Mouse (Mus musculus) midbrain, embryonic 16.5 days (tissue): ENCODE measurements around the gene 4932438H23Rik. TPM values are rescaled to one million over a fixed set of nuclear protein-coding genes. Genes with fewer than 3 reads are reported as not detected.

Source experiments
- ATAC-seq: fragments of 200-750 bp; cut with Nextera tagmentation; 2 replicates; pipeline ENCODE4 v1.8.0; 2017; ENCODE audit warnings: moderate TSS enrichment
- H3K27ac ChIP-seq: fragments of 300-500 bp; sonication (generic); 2 replicates; pipeline ENCODE4 v1.5.1; 2014; ENCODE audit warnings: mild to moderate bottlenecking, low read length, mixed read lengths
- H3K27me3 ChIP-seq: fragments of 300-500 bp; sonication (generic); 2 replicates; pipeline ENCODE4 v1.6.1; 2014; ENCODE audit warnings: low read depth, low read length, mixed read lengths; ENCODE audit not compliant: control insufficient read depth, insufficient read depth
- H3K36me3 ChIP-seq: fragments of 300-500 bp; sonication (generic); 2 replicates; pipeline ENCODE4 v1.6.1; 2014; ENCODE audit warnings: mild to moderate bottlenecking, low read length, moderate library complexity, mixed read lengths; ENCODE audit not compliant: control insufficient read depth, insufficient read depth
- H3K4me1 ChIP-seq: fragments of 300-500 bp; sonication (generic); 2 replicates; pipeline ENCODE4 v1.6.1; 2014; ENCODE audit warnings: mild to moderate bottlenecking, low read length, mixed read lengths; ENCODE audit not compliant: control insufficient read depth, insufficient read depth
- H3K4me2 ChIP-seq: fragments of 300-500 bp; sonication (generic); 2 replicates; pipeline ENCODE4 v1.6.1; 2014; ENCODE audit warnings: mild to moderate bottlenecking, low read length, mixed read lengths
- H3K4me3 ChIP-seq: fragments of 300-500 bp; sonication (generic); 2 replicates; pipeline ENCODE4 v1.5.1; 2014; ENCODE audit warnings: low read depth, mild to moderate bottlenecking, low read length, moderate library complexity, mixed read lengths
- H3K9ac ChIP-seq: fragments of 300-500 bp; sonication (generic); 2 replicates; pipeline ENCODE4 v1.6.1; 2014; ENCODE audit warnings: low read depth, low read length, mixed read lengths
- H3K9me3 ChIP-seq: fragments of 300-500 bp; sonication (generic); replicated peaks from 2 replicates; pipeline ENCODE4 v1.6.1; 2014; ENCODE audit warnings: mild to moderate bottlenecking, low read length, mixed read lengths; ENCODE audit not compliant: control insufficient read depth, poor library complexity, severe bottlenecking
- WGBS: fragments of 180-500 bp; shearing (Covaris S2); extraction: QIAGEN DNeasy Blood & Tissue Kit; methylation state at CpG from one replicate; pipeline ENCODE4 v1.1.7; 2014; 5-methylcytosine and 5-hydroxymethylcytosine counted together
- polyA plus RNA-seq: library from polyadenylated mRNA; unstranded; fragments of >200 nt; fragmentation: Nextera tagmentation; extraction: Ambion mirVana; gene quantifications from 2 replicates; pipeline ENCODE4 v1.2.1, GENCODE M21; 2015

Gene 4932438H23Rik
- polyA plus RNA-seq, 1 experiment from 2014 or later = 0.87 TPM

- H3K4me2 ChIP-seq = no peak overlapping the region
- 53% methylated on average over 16 of the region's 16 CpGs for WGBS
- H3K4me1 ChIP-seq = no peaks in the 10 kb centered on the region
- no peak for ATAC-seq
- H3K9ac ChIP-seq = no peak overlapping the region
- no peaks in the 10 kb centered on the region for H3K9me3 ChIP-seq
- H3K27me3 ChIP-seq = no peaks in the 10 kb centered on the region
- no peaks in the 10 kb centered on the region for H3K36me3 ChIP-seq
- H3K4me3 ChIP-seq = no peak overlapping the region
- no peak overlapping the region for H3K27ac ChIP-seq
Observed at GRCm38 (mm10) chr16:91056043-91056821, 38.7 kb downstream of the 4932438H23Rik start.

- H3K4me1 ChIP-seq = no peaks in the 10 kb centered on the region
- no peak for ATAC-seq
- 85% methylated on average over 5 of the region's 5 CpGs for WGBS
- no peak overlapping the region for H3K9ac ChIP-seq
- no peak overlapping the region for H3K4me3 ChIP-seq
- H3K36me3 ChIP-seq = no peaks in the 10 kb centered on the region
- no peak overlapping the region for H3K27ac ChIP-seq
- H3K9me3 ChIP-seq = no peaks in the 10 kb centered on the region
- H3K27me3 ChIP-seq = no peaks in the 10 kb centered on the region
- no peak overlapping the region for H3K4me2 ChIP-seq
Observed at GRCm38 (mm10) chr16:91055150-91055549, 39.8 kb downstream of the 4932438H23Rik start.

GRCm38 (mm10) chr16:91053599-91053998 lies 41.3 kb downstream of the 4932438H23Rik start:
- Histone ChIP-seq H3K9ac (no peak overlapping the region), H3K27me3 (no peaks in the 10 kb centered on the region), H3K4me3 (no peak overlapping the region), H3K4me2 (no peak overlapping the region), H3K27ac (no peak overlapping the region), H3K4me1 (no peaks in the 10 kb centered on the region), H3K36me3 (no peaks in the 10 kb centered on the region), H3K9me3 (no peaks in the 10 kb centered on the region)
- 57% methylated on average over 8 of the region's 8 CpGs for WGBS
- ATAC-seq = no peak

DNA sequence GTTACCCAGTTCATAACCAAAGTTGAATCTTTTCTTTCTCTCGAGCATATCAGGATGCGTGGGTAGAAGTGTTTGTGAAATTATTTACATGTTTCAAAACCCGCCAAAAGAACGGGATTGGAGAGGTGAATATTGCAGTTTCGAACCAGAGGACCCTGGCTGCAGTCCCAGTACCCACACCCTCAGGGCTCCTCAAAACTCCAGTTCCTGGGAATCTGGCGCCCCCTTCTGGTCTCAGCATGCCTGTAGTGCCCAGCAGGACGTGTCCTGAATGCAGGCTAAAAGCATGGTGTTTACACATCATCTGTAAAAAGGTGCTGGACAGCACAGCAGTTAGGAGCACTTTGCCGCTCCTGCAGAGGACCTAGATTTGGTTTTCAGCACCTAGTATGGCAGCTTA lies 49.4 kb downstream of the 4932438H23Rik start:
- no peak overlapping the region for H3K27ac ChIP-seq
- H3K9ac ChIP-seq = no peak overlapping the region
- no peak overlapping the region for H3K4me3 ChIP-seq
- ATAC-seq = no peak
- H3K4me2 ChIP-seq = no peak overlapping the region
- peaks cover 4% of the 10 kb centered on the region; the same call in 1 of the 2 replicates for H3K36me3 ChIP-seq
- no peaks in the 10 kb centered on the region for H3K27me3 ChIP-seq
- no peaks in the 10 kb centered on the region for H3K9me3 ChIP-seq
- peaks cover 21% of the 10 kb centered on the region for H3K4me1 ChIP-seq
- 60% methylated on average over 8 of the region's 8 CpGs for WGBS

DNA sequence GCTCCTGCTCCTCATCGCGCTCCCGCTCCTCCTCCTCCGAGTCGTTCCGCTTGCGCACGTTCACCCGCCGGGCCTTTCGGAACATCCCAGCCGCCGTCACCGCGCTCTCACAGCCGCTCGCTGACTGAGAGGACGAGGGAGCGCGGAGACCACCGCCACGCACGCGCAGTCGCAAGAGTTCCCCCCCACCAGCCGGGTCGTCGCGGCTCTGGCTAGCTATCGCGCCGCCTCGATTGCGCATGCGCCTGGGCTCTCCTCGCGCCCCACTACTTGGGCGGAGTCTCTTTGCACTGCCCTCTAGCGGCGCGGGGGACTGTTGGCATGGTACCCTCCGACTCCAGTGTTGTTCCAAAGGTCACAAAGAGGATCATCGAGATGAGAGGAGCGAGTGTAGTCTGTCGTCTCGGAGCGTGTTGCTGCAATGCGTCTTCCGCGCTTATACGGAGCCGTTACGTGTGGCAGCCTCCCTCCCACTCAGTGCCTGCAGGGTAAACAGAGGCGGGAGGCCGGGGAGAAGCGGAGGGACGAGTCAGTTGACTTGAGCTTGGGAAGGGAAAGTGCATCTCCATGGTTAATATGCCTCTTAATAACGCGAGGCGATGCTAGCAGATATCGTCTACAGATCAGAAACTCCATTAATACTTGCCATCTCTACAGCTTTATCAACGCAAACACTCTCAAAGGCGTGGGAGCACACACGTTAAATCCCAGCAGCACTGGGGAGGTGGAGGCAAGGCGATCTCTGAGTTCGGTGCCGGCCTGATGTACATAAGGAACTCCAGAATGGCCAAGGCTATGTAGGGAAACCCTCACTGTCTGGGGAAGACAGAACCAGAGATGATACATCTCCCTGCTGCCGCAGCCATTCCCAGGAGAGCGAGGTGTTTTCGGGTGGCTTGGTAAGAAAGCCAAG lies 50.4 kb downstream of the 4932438H23Rik start, which contains the start of gene Paxbp1:
Paxbp1 (minus strand) TSS at position 274 of the 913 bp plus-strand sequence.
- no peaks in the 10 kb centered on the region for H3K27me3 ChIP-seq
- peak within 1 kb of the TSS; percentile 83 for H3K4me3 ChIP-seq
- peak within 1 kb of the TSS; percentile 95 for H3K27ac ChIP-seq
- H3K9me3 ChIP-seq = no peaks in the 10 kb centered on the region
- WGBS = 2% methylated on average over 70 of the region's 70 CpGs
- ATAC-seq = peak; percentile 97
- H3K4me1 ChIP-seq = peaks cover 21% of the 10 kb centered on the region
- peak within 1 kb of the TSS; percentile 93 for H3K9ac ChIP-seq
- peaks cover 4% of the 10 kb centered on the region; the same call in 1 of the 2 replicates for H3K36me3 ChIP-seq
- peak within 1 kb of the TSS; percentile 89 for H3K4me2 ChIP-seq

- WGBS = under 1% methylated on average over 60 of the region's 63 CpGs
- H3K36me3 ChIP-seq = peaks cover 7% of the 10 kb centered on the region; the same call in 1 of the 2 replicates
- H3K4me2 ChIP-seq = peak overlapping the region; percentile 89
- H3K9me3 ChIP-seq = no peaks in the 10 kb centered on the region
- H3K9ac ChIP-seq = peak overlapping the region; percentile 93
- peak overlapping the region; percentile 95 for H3K27ac ChIP-seq
- H3K27me3 ChIP-seq = no peaks in the 10 kb centered on the region
- peak overlapping the region; percentile 83 for H3K4me3 ChIP-seq
- peak; percentile 82 for ATAC-seq
- peaks cover 21% of the 10 kb centered on the region for H3K4me1 ChIP-seq
Observed at GRCm38 (mm10) chr16:91043461-91044248, 51.3 kb downstream of the 4932438H23Rik start.

DNA sequence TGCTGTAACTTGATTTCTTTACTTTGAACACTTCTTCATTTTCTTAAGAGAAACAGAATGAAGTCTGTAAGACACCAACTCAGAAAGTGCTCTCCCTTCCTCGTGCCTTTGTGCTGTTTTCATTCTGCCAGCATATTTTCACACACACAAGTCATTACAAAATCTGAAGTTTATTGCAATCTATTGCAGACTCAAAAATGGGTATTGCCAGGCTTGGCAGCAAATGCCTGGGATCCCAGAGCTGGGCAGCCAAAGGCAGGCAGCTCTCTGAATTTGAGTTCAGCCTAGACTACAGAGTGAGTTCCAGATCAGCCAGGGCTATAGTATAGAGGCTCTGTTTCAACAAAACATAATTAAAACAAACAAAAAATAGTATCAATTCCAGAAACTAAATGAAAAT lies 52.3 kb downstream of the 4932438H23Rik start:
- WGBS = 67% methylated on average over 1 of the region's 1 CpGs
- H3K4me3 ChIP-seq = peak overlapping the region; percentile 6
- peak overlapping the region; percentile 45 for H3K4me2 ChIP-seq
- no peak overlapping the region for H3K27ac ChIP-seq
- H3K36me3 ChIP-seq = peaks cover 12% of the 10 kb centered on the region; the same call in 1 of the 2 replicates
- H3K27me3 ChIP-seq = no peaks in the 10 kb centered on the region
- ATAC-seq = no peak
- no peaks in the 10 kb centered on the region for H3K9me3 ChIP-seq
- H3K9ac ChIP-seq = 0 out of 2 replicates have a peak overlapping the region, but pooled peaks have one; percentile 2
- H3K4me1 ChIP-seq = peaks cover 21% of the 10 kb centered on the region

DNA sequence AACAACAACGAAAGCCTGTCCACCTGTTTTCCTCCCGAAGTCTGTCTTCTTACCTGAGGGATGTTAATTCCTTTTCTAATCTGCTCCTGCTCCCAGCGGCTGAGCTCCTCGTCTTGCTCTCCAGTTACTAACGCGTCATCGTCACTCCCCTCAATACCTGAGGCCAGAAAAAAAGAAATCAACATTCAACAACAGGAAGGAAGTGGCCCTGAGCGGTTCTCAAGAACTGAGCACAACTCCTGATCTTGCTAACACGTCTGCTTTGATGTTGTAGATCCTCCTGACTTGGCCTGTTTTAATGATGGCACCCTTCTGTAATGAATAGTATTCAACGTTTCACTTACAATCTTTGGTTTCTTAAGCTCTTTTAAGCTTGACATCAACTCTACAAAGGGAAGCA lies 59.1 kb downstream of the 4932438H23Rik start:
- no peak overlapping the region for H3K27ac ChIP-seq
- H3K4me3 ChIP-seq = no peak overlapping the region
- no peak for ATAC-seq
- H3K4me2 ChIP-seq = no peak overlapping the region
- H3K27me3 ChIP-seq = no peaks in the 10 kb centered on the region
- H3K9ac ChIP-seq = no peak overlapping the region
- H3K36me3 ChIP-seq = peaks cover 49% of the 10 kb centered on the region
- WGBS = 90% methylated on average over 10 of the region's 10 CpGs
- H3K9me3 ChIP-seq = no peaks in the 10 kb centered on the region
- H3K4me1 ChIP-seq = no peaks in the 10 kb centered on the region; the same call in 1 of the 2 replicates
